Mouse (Mus musculus) midbrain, embryonic 15.5 days (tissue): ENCODE data around the gene Cyb561d1. TPM values are rescaled to one million over a fixed set of nuclear protein-coding genes. Genes with fewer than 3 reads are reported as not detected.

ENCODE experiments used
- ATAC-seq: fragments of 200-750 bp; cut with Nextera tagmentation; replicated peaks from 2 replicates; pipeline ENCODE4 v1.8.0; 2017; ENCODE audit warnings: moderate TSS enrichment
- H3K27ac ChIP-seq: fragments of 300-500 bp; sonication (generic); 2 replicates; pipeline ENCODE4 v1.5.1; 2015; ENCODE audit warnings: mild to moderate bottlenecking, inconsistent platforms
- H3K27me3 ChIP-seq: fragments of 300-500 bp; sonication (generic); replicated peaks from 2 replicates; pipeline ENCODE4 v1.6.1; 2015; ENCODE audit warnings: inconsistent platforms
- H3K36me3 ChIP-seq: fragments of 300-500 bp; sonication (generic); replicated peaks from 2 replicates; pipeline ENCODE4 v1.6.1; 2015; ENCODE audit warnings: inconsistent platforms
- H3K4me1 ChIP-seq: fragments of 300-500 bp; sonication (generic); 2 replicates; pipeline ENCODE4 v1.6.1; 2015; ENCODE audit warnings: inconsistent platforms
- H3K4me2 ChIP-seq: fragments of 300-500 bp; sonication (generic); 2 replicates; pipeline ENCODE4 v1.6.1; 2015; ENCODE audit warnings: inconsistent platforms, mild to moderate bottlenecking, moderate library complexity
- H3K4me3 ChIP-seq: fragments of 300-500 bp; sonication (generic); 2 replicates; pipeline ENCODE4 v1.5.1; 2015; ENCODE audit warnings: mild to moderate bottlenecking, inconsistent platforms
- H3K9ac ChIP-seq: fragments of 300-500 bp; sonication (generic); 2 replicates; pipeline ENCODE4 v1.6.1; 2015; ENCODE audit warnings: mild to moderate bottlenecking, inconsistent platforms
- H3K9me3 ChIP-seq: fragments of 300-500 bp; sonication (generic); 2 replicates; pipeline ENCODE4 v1.6.1; 2016; ENCODE audit warnings: inconsistent platforms
- WGBS: fragments of 180-500 bp; shearing (Covaris S2); methylation state at CpG from one replicate; pipeline ENCODE4 v1.1.7; 2015; ENCODE audit warnings: mixed read lengths; 5-methylcytosine and 5-hydroxymethylcytosine counted together
- polyA plus RNA-seq: library from polyadenylated mRNA; unstranded; fragments of >200 nt; fragmentation: Nextera tagmentation; extraction: Ambion mirVana; gene quantifications from 2 replicates; pipeline ENCODE4 v1.2.1, GENCODE M21; 2015

Cyb561d1 gene
- polyA plus RNA-seq, 1 experiment from 2014 or later, result 4.6 TPM

GRCm38 (mm10) chr3:108154656-108155055 is 46.4 kb downstream of the Cyb561d1 start, which contains the start of gene Gpr61:
TSS of gene Gpr61 (minus strand) at chr3:108154882.
- no peaks in the 10 kb centered on the region for H3K36me3 ChIP-seq
- H3K4me2 ChIP-seq, result peak within 1 kb of the TSS; percentile 44
- no peaks in the 10 kb centered on the region for H3K9me3 ChIP-seq
- peak; percentile 61 for ATAC-seq
- peak within 1 kb of the TSS; percentile 61; the same call in 1 of the 2 replicates for H3K27ac ChIP-seq
- H3K4me3 ChIP-seq, result peak within 1 kb of the TSS; percentile 38
- peaks cover 19% of the 10 kb centered on the region for H3K4me1 ChIP-seq
- 45% methylated on average over 4 of the region's 4 CpGs for WGBS
- no peaks in the 10 kb centered on the region for H3K27me3 ChIP-seq
- H3K9ac ChIP-seq, result peak within 1 kb of the TSS; percentile 48

GRCm38 (mm10) chr3:108152290-108152689 is 48.7 kb downstream of the Cyb561d1 start:
- no peak overlapping the region for H3K9ac ChIP-seq
- H3K27ac ChIP-seq, result no peak overlapping the region
- H3K27me3 ChIP-seq, result no peaks in the 10 kb centered on the region
- H3K9me3 ChIP-seq, result no peaks in the 10 kb centered on the region
- no peak overlapping the region for H3K4me2 ChIP-seq
- ATAC-seq, result no peak
- H3K36me3 ChIP-seq, result no peaks in the 10 kb centered on the region
- H3K4me3 ChIP-seq, result no peak overlapping the region
- 84% methylated on average over 3 of the region's 3 CpGs for WGBS
- peaks cover 12% of the 10 kb centered on the region for H3K4me1 ChIP-seq

GRCm38 (mm10) chr3:108147386-108148235 is 53.4 kb downstream of the Cyb561d1 start:
- Histone ChIP-seq H3K4me2 (no peak overlapping the region), H3K9ac (no peak overlapping the region), H3K27ac (no peak overlapping the region), H3K27me3 (no peaks in the 10 kb centered on the region), H3K4me1 (peaks cover 35% of the 10 kb centered on the region), H3K9me3 (no peaks in the 10 kb centered on the region), H3K36me3 (no peaks in the 10 kb centered on the region), H3K4me3 (no peak overlapping the region)
- WGBS, result 66% methylated on average over 11 of the region's 11 CpGs
- 0 out of 2 replicates have a peak, but pooled peaks have one; percentile 38 for ATAC-seq

- Histone ChIP-seq H3K4me3 (peak overlapping the region; percentile 99), H3K4me1 (peaks cover 38% of the 10 kb centered on the region), H3K4me2 (peak overlapping the region; percentile 70), H3K9ac (peak overlapping the region; percentile 85; the same call in 1 of the 2 replicates), H3K9me3 (no peaks in the 10 kb centered on the region), H3K27ac (peak overlapping the region; percentile 95; the same call in 1 of the 2 replicates), H3K27me3 (no peaks in the 10 kb centered on the region), H3K36me3 (no peaks in the 10 kb centered on the region)
- no peak for ATAC-seq
- WGBS, result 59% methylated on average over 5 of the region's 5 CpGs
Measured at GRCm38 (mm10) chr3:108146671-108147070, 54.3 kb downstream of the Cyb561d1 start.

Other genes starting within 250 kb of the Cyb561d1 start
- 0.25 TPM in 1 of 2 replicates, not detected in the other for gene Gstm3, start 231.9 kb downstream of the Cyb561d1 start, polyA plus RNA-seq
- gene Gstm2, start 214.8 kb downstream of the Cyb561d1 start, polyA plus RNA-seq, result 11.0 and 11.5 TPM in 2 replicates
- 74.4 and 97.4 TPM in 2 replicates for gene Gstm1, start 183.2 kb downstream of the Cyb561d1 start, polyA plus RNA-seq
- 18.3 and 19.8 TPM in 2 replicates for gene Gstm4, start 156.3 kb downstream of the Cyb561d1 start, polyA plus RNA-seq
- gene Ampd2, start 114.6 kb downstream of the Cyb561d1 start, polyA plus RNA-seq, result 67.9 and 76.2 TPM in 2 replicates
- gene Gnat2, start 108.4 kb downstream of the Cyb561d1 start, polyA plus RNA-seq, result 0.28 and 0.38 TPM in 2 replicates
- 111 and 114 TPM in 2 replicates for gene Gnai3, start 55.1 kb downstream of the Cyb561d1 start, polyA plus RNA-seq
- gene Gpr61, start 46.3 kb downstream of the Cyb561d1 start, polyA plus RNA-seq, result 5.2 and 5.7 TPM in 2 replicates
- gene Amigo1, start 14.9 kb downstream of the Cyb561d1 start, polyA plus RNA-seq, result 14.4 and 14.7 TPM in 2 replicates
- gene Atxn7l2, start 9.7 kb upstream of the Cyb561d1 start, polyA plus RNA-seq, result 26.4 and 26.8 TPM in 2 replicates
- gene Sypl2, start 25.4 kb upstream of the Cyb561d1 start, polyA plus RNA-seq, result 0.27 and 0.70 TPM in 2 replicates
- gene Psma5, start 55.7 kb upstream of the Cyb561d1 start, polyA plus RNA-seq, result 224 and 234 TPM in 2 replicates
- 22.1 and 22.3 TPM in 2 replicates for gene Sort1, start 82.9 kb upstream of the Cyb561d1 start, polyA plus RNA-seq
- not detected in 2 replicates for gene Mybphl, start 163.7 kb upstream of the Cyb561d1 start, polyA plus RNA-seq
- gene Psrc1, start 182.6 kb upstream of the Cyb561d1 start, polyA plus RNA-seq, result 7.7 and 8.8 TPM in 2 replicates
- gene Celsr2, start 214.3 kb upstream of the Cyb561d1 start, polyA plus RNA-seq, result 38.5 and 43.3 TPM in 2 replicates
- 209 and 212 TPM in 2 replicates for gene Sars, start 244.0 kb upstream of the Cyb561d1 start, polyA plus RNA-seq